ENCODE assay signal across 9 mouse cellular contexts in genomic region chr11:117827386-117827785, GRCm38 (mm10). TPM values are rescaled to one million over a fixed set of nuclear protein-coding genes. Genes with fewer than 3 reads are reported as not detected.
DNase-seq lines count a peak whose midpoint lies in the region; ATAC-seq and TF ChIP-seq lines count a peak whose summit lies in the region.
"Had no signal": no experiment of that assay in that cellular context is flagged by ENCODE, and none has a peak within 500 bp of the region (broad histone marks: within the 10 kb centered on the region; RNA-seq: fewer than 3 reads in every experiment).

No protein-coding gene starts in this region.

- H3K9me3 ChIP-seq in heart, embryonic 13.5 days = no peaks in the 10 kb centered on the region
- no peaks in the 10 kb centered on the region for H3K9me3 ChIP-seq in liver, embryonic 14.5 days (ENCODE audit: control insufficient read depth, low read length)

- no peaks in the 10 kb centered on the region for H3K27me3 ChIP-seq in heart, embryonic 13.5 days (replicated peaks)
- H3K27me3 ChIP-seq in liver, embryonic 14.5 days (ENCODE audit: control insufficient read depth, insufficient read depth, low read length) = no peaks in the 10 kb centered on the region

- peak overlapping the region; percentile 81 for H3K4me2 ChIP-seq in heart, embryonic 13.5 days
- peak overlapping the region; percentile 90 for H3K4me2 ChIP-seq in liver, embryonic 14.5 days (ENCODE audit: low read depth)

- 30% methylated on average over 3 of the region's 3 CpGs for WGBS in heart, embryonic 13.5 days
- 62% methylated on average over 3 of the region's 3 CpGs for WGBS in liver, embryonic 14.5 days (ENCODE audit: insufficient replicate concordance)

- peak overlapping the region; percentile 89 for H3K9ac ChIP-seq in heart, embryonic 13.5 days
- peak overlapping the region; percentile 10; the same call in 1 of the 2 replicates for H3K9ac ChIP-seq in liver, embryonic 14.5 days (replicated peaks)
- H3K9ac ChIP-seq: hindbrain, embryonic 14.5 days had no signal

- H3K36me3 ChIP-seq in heart, embryonic 13.5 days = peaks cover 14% of the 10 kb centered on the region
- H3K36me3 ChIP-seq in liver, embryonic 14.5 days (replicated peaks; ENCODE audit: control insufficient read depth, insufficient read depth, low read depth) = peaks cover 20% of the 10 kb centered on the region

- H3K4me1 ChIP-seq in heart, embryonic 13.5 days = peaks cover 89% of the 10 kb centered on the region
- H3K4me1 ChIP-seq in liver, embryonic 14.5 days (replicated peaks; ENCODE audit: control insufficient read depth in 2 of 2, insufficient read depth in 2 of 2, low read length in 1 of 2) = peaks cover 53 to 74% of the 10 kb centered on the region in 2 experiments

- intact Hi-C loops in heart, postnatal 36 days (cut with DNase I) = loop anchor here (5.0 kb wide), 1 partner anchor 345 kb away; the partner anchor contains the start of gene Gm11733
- intact Hi-C loops in left cerebral cortex, postnatal 14 days (cut with DNase I) = no loop called here
- intact Hi-C loops in left cerebral cortex, postnatal 25 days (cut with DNase I) = loop anchor here (10.0 kb wide), 1 partner anchor 583 kb away; no protein-coding TSS in a partner anchor

- H3K4me3 ChIP-seq in heart, embryonic 13.5 days = peak overlapping the region; percentile 29
- no peak overlapping the region for H3K4me3 ChIP-seq in liver, embryonic 14.5 days (ENCODE audit: insufficient read depth in 1 of 2, low read depth in 2 of 2, low read length in 2 of 2)

- no peak for TF ChIP-seq EP300 in liver, embryonic 14.5 days (IDR thresholded peaks at IDR 0.05; ENCODE audit: low read depth)

- DNase-seq in heart, postnatal 36 days = no peak
- peak; percentile 55 for DNase-seq in thymus, postnatal 0 days (ENCODE audit: low spot score)
- no peak for DNase-seq in thymus, adult 18-20 months
- no peak for DNase-seq in liver, embryonic 14.5 days (ENCODE audit: low read depth in 3 of 3, low spot score in 3 of 3)
- DNase-seq in left cerebral cortex, postnatal 14 days (ENCODE audit: low spot score in 2 of 2) = no peak
- DNase-seq in left cerebral cortex, postnatal 25 days (ENCODE audit: low spot score in 2 of 2) = no peak

- TF ChIP-seq CTCF in liver, embryonic 14.5 days (IDR thresholded peaks at IDR 0.05; ENCODE audit: low read depth) = no peak

- peak overlapping the region; percentile 98 for H3K27ac ChIP-seq in heart, embryonic 13.5 days (replicated peaks)
- H3K27ac ChIP-seq in liver, embryonic 14.5 days = peak overlapping the region; percentile 6; the same call in 1 of the 2 replicates
- H3K27ac ChIP-seq: hindbrain, embryonic 14.5 days had no signal

- ATAC-seq in heart, embryonic 13.5 days (ENCODE audit: extremely low read depth, insufficient number of reproducible peaks, low FRiP score, low TSS enrichment) = no peak
- ATAC-seq in liver, embryonic 14.5 days (ENCODE audit: insufficient read depth) = no peak
- ATAC-seq in erythroid progenitor cell, adult 5-6 weeks (replicated peaks; ENCODE audit: low FRiP score, poor library complexity, severe bottlenecking) = no peak

RNA-seq across cellular contexts. Expression of gene Tk1, which starts 1.5 kb away (rescaled TPM):
- polyA plus RNA-seq in heart, embryonic 13.5 days (2015; fragmentation: Nextera tagmentation; extraction: Ambion mirVana) = 97.6 and 109 TPM in 2 replicates
- total RNA-seq in heart, postnatal 36 days (2021) = 1 to 10 TPM; 2.0 to 3.0 TPM
- 119 and 133 TPM in 2 replicates for polyA plus RNA-seq in thymus, postnatal 0 days (2015; fragmentation: Nextera tagmentation; extraction: Ambion mirVana)
- 122 and 136 TPM in 2 replicates for polyA plus RNA-seq in liver, embryonic 14.5 days (2012; rRNA removed)
- 135 and 144 TPM in 2 replicates for polyA plus RNA-seq in liver, embryonic 14.5 days (2014; fragmentation: Nextera tagmentation; extraction: Ambion mirVana)
- 462 and 532 TPM in 2 replicates for total RNA-seq in erythroid progenitor cell, adult 5-6 weeks (2015; ENCODE audit: low replicate concordance)
- total RNA-seq in erythroid progenitor cell, adult 5-6 weeks (2017; ENCODE audit: low replicate concordance) = 549 and 716 TPM in 2 replicates
- total RNA-seq in left cerebral cortex, postnatal 14 days (2021) = 1 to 10 TPM; 1.3 to 1.4 TPM
- total RNA-seq in left cerebral cortex, postnatal 25 days (2021) = under 1 TPM; 0.60 to 0.94 TPM

RNA-seq across cellular contexts. Expression of gene Afmid, which starts 1.7 kb away (rescaled TPM):
- polyA plus RNA-seq in heart, embryonic 13.5 days (2015; fragmentation: Nextera tagmentation; extraction: Ambion mirVana) = 12.6 and 12.7 TPM in 2 replicates
- 1 to 10 TPM; 3.1 TPM for total RNA-seq in heart, postnatal 36 days (2021)
- 6.5 and 6.9 TPM in 2 replicates for polyA plus RNA-seq in thymus, postnatal 0 days (2015; fragmentation: Nextera tagmentation; extraction: Ambion mirVana)
- 7.1 and 7.6 TPM in 2 replicates for polyA plus RNA-seq in liver, embryonic 14.5 days (2012; rRNA removed)
- 7.5 and 9.8 TPM in 2 replicates for polyA plus RNA-seq in liver, embryonic 14.5 days (2014; fragmentation: Nextera tagmentation; extraction: Ambion mirVana)
- 38.6 and 38.9 TPM in 2 replicates for total RNA-seq in erythroid progenitor cell, adult 5-6 weeks (2015; ENCODE audit: low replicate concordance)
- total RNA-seq in erythroid progenitor cell, adult 5-6 weeks (2017; ENCODE audit: low replicate concordance) = 70.3 and 75.6 TPM in 2 replicates
- 1 to 10 TPM; 7.0 to 8.4 TPM for total RNA-seq in left cerebral cortex, postnatal 14 days (2021)
- total RNA-seq in left cerebral cortex, postnatal 25 days (2021) = 1 to 10 TPM; 4.6 to 6.7 TPM

RNA-seq across cellular contexts. Expression of gene Gm20708, which starts 17.9 kb away (rescaled TPM):
- 0.78 and 1.3 TPM in 2 replicates for polyA plus RNA-seq in heart, embryonic 13.5 days (2015; fragmentation: Nextera tagmentation; extraction: Ambion mirVana)
- 1 to 10 TPM in 1 of 2 experiments, not detected in 1; 1.1 TPM for total RNA-seq in heart, postnatal 36 days (2021)
- polyA plus RNA-seq in thymus, postnatal 0 days (2015; fragmentation: Nextera tagmentation; extraction: Ambion mirVana) = 0.13 and 0.48 TPM in 2 replicates
- 0.03 and 0.08 TPM in 2 replicates for polyA plus RNA-seq in liver, embryonic 14.5 days (2012; rRNA removed)
- polyA plus RNA-seq in liver, embryonic 14.5 days (2014; fragmentation: Nextera tagmentation; extraction: Ambion mirVana) = 0.10 and 0.28 TPM in 2 replicates
- 72.1 and 80.7 TPM in 2 replicates for total RNA-seq in erythroid progenitor cell, adult 5-6 weeks (2015; ENCODE audit: low replicate concordance)
- 3.4 and 18.5 TPM in 2 replicates for total RNA-seq in erythroid progenitor cell, adult 5-6 weeks (2017; ENCODE audit: low replicate concordance)
- 1 to 10 TPM; 1.9 to 2.3 TPM for total RNA-seq in left cerebral cortex, postnatal 14 days (2021)
- total RNA-seq in left cerebral cortex, postnatal 25 days (2021) = 1 to 10 TPM; 1.7 to 2.4 TPM

RNA-seq across cellular contexts. Expression of gene Syngr2, which starts 17.9 kb away (rescaled TPM):
- polyA plus RNA-seq in heart, embryonic 13.5 days (2015; fragmentation: Nextera tagmentation; extraction: Ambion mirVana) = 74.8 and 75.6 TPM in 2 replicates
- total RNA-seq in heart, postnatal 36 days (2021) = 100 to 1,000 TPM; 109 to 119 TPM
- polyA plus RNA-seq in thymus, postnatal 0 days (2015; fragmentation: Nextera tagmentation; extraction: Ambion mirVana) = 100.0 and 116 TPM in 2 replicates
- polyA plus RNA-seq in liver, embryonic 14.5 days (2012; rRNA removed) = 36.5 and 48.8 TPM in 2 replicates
- polyA plus RNA-seq in liver, embryonic 14.5 days (2014; fragmentation: Nextera tagmentation; extraction: Ambion mirVana) = 48.6 and 50.4 TPM in 2 replicates
- total RNA-seq in erythroid progenitor cell, adult 5-6 weeks (2015; ENCODE audit: low replicate concordance) = 65.4 and 86.5 TPM in 2 replicates
- 35.0 and 41.8 TPM in 2 replicates for total RNA-seq in erythroid progenitor cell, adult 5-6 weeks (2017; ENCODE audit: low replicate concordance)
- total RNA-seq in left cerebral cortex, postnatal 14 days (2021) = 10 to 100 TPM; 11.9 to 13.0 TPM
- 10 to 100 TPM; 11.6 to 14.0 TPM for total RNA-seq in left cerebral cortex, postnatal 25 days (2021)

RNA-seq across cellular contexts. Expression of gene Birc5, which starts 21.7 kb away (rescaled TPM):
- polyA plus RNA-seq in heart, embryonic 13.5 days (2015; fragmentation: Nextera tagmentation; extraction: Ambion mirVana) = 228 and 260 TPM in 2 replicates
- total RNA-seq in heart, postnatal 36 days (2021) = 1 to 10 TPM in 1 of 2 experiments, under 1 TPM in 1; 0.80 to 1.1 TPM
- polyA plus RNA-seq in thymus, postnatal 0 days (2015; fragmentation: Nextera tagmentation; extraction: Ambion mirVana) = 457 and 480 TPM in 2 replicates
- polyA plus RNA-seq in liver, embryonic 14.5 days (2012; rRNA removed) = 123 and 181 TPM in 2 replicates
- polyA plus RNA-seq in liver, embryonic 14.5 days (2014; fragmentation: Nextera tagmentation; extraction: Ambion mirVana) = 371 and 373 TPM in 2 replicates
- 782 and 936 TPM in 2 replicates for total RNA-seq in erythroid progenitor cell, adult 5-6 weeks (2015; ENCODE audit: low replicate concordance)
- total RNA-seq in erythroid progenitor cell, adult 5-6 weeks (2017; ENCODE audit: low replicate concordance) = 871 and 1,077 TPM in 2 replicates
- 1 to 10 TPM; 1.6 to 1.7 TPM for total RNA-seq in left cerebral cortex, postnatal 14 days (2021)
- total RNA-seq in left cerebral cortex, postnatal 25 days (2021) = 1 to 10 TPM in 1 of 2 experiments, under 1 TPM in 1; 0.62 to 1.2 TPM

Comparison
In these comparisons a context has a peak if more than half of its experiments do, and no peak if none do; other contexts are left out.
1. RNA of gene Tk1, which starts 1.5 kb away (total RNA-seq): 462 to 716 TPM in erythroid progenitor cell, adult 5-6 weeks; 2.0 to 3.0 TPM in heart, postnatal 36 days, 1.3 to 1.4 TPM in left cerebral cortex, postnatal 14 days and 0.60 to 0.94 TPM in left cerebral cortex, postnatal 25 days; every median in the first group is over 100 times any median in the second.
2. RNA of gene Afmid, which starts 1.7 kb away (total RNA-seq): 38.6 to 75.6 TPM in erythroid progenitor cell, adult 5-6 weeks; 7.0 to 8.4 TPM in left cerebral cortex, postnatal 14 days, 4.6 to 6.7 TPM in left cerebral cortex, postnatal 25 days and 3.1 TPM in heart, postnatal 36 days; every median in the first group is over 4 times any median in the second.